Mouse (Mus musculus) left cerebral cortex, adult 18-20 months (tissue): ENCODE results near the gene Fzr1. TPM values are rescaled to one million over a fixed set of nuclear protein-coding genes. Genes with fewer than 3 reads are reported as not detected.

Experiments
- DNase-seq, 2 experiments: peaks; one replicate each; pipeline ENCODE4 v3.0.0; 2021 to 2022; ENCODE audit warnings: low spot score in 2 of 2, mixed read lengths in 1 of 2
- microRNA-seq, 2 experiments: library from miRNA; unstranded; fragments of <30 nt; microRNA quantifications; one replicate each; pipeline ENCODE4 v1.2.0; 2021
- total RNA-seq, 2 experiments: library from RNA; stranded (reverse); gene quantifications; 2 replicates each; pipeline ENCODE4 v1.2.3; 2021

Gene Fzr1
- total RNA-seq, 2 experiments from 2014 or later, result 71.1 to 72.1 TPM

DNA sequence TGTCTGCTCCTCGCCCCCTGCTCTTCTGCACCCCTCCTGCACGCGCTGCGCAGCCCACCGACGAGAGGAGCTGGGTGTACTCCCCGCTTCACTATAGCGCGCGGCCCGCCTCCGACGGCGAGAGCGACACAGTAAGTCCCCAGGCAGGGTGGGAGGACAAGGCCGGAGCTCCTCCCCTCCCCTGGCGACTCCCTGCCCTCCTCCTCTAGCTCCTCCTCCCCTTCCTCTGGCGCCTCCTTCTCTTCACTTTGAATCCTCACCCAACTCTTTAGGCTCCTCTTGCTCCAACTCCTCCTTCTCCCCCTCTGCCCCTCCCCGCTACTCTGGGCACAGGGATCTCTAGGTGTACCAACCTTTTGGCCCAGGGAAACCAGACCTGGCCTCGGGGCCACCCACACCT, 61.0 kb downstream of the Fzr1 start:
- no peak for DNase-seq

DNA sequence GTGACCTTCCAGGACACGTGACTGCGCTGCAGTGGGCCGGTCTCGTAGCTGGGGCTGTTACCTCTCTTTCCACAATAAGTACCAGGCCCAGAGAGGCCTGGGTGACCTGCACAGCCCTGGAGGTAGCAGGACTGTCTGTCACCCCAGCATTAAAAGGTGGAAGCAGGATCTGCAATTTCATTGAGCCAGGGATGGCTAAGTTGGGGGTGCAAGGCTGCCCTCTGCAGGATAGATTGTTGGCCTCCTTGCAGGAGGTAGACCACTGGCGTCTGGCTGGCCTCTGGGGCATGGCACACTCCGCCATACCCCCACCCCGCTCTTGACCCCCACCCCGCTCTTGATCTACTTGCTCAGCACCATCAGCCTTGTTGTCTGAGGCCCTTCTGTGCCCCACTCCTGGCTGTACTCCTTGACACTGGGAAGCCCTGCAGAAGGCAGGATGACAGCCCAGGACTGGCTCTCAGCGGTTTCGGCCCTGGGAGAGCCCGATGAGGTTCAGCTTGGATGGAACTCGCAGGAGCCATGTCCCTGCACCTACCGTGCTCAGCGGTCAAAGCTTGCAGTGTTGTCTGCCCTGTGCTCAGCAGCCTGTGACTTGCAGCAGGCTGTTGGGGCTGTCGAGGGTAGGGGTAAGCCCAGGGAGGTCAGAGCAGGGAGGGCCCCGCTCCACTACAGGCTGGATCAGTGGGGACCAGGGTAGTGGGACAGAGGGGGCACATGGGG, 61.8 kb downstream of the Fzr1 start:
- DNase-seq, result no peak

Small RNAs within 50 kb of the gene (microRNA-seq; reads per million reads assigned to microRNA genes)
- gene Mir1191b, result 0 to 0.25 reads per million in 2 experiments
- gene Mir6913, result 1.2 to 1.7 reads per million in 2 experiments

Other genes starting within 250 kb of the Fzr1 start
- gene Zbtb7a, start 243.3 kb downstream of the Fzr1 start, total RNA-seq, result 100 to 1,000 TPM; 135 to 137 TPM
- gene Pias4, start 210.6 kb downstream of the Fzr1 start, total RNA-seq, result 10 to 100 TPM; 27.8 to 28.8 TPM
- 100 to 1,000 TPM; 899 to 919 TPM for gene Eef2, start 201.9 kb downstream of the Fzr1 start, total RNA-seq
- 10 to 100 TPM; 77.4 to 80.3 TPM for gene Dapk3, start 195.5 kb downstream of the Fzr1 start, total RNA-seq
- gene 4930442H23Rik, start 194.7 kb downstream of the Fzr1 start, total RNA-seq, result not detected
- not detected for gene Nmrk2, start 176.5 kb downstream of the Fzr1 start, total RNA-seq
- 100 to 1,000 TPM; 197 to 204 TPM for gene Atcay, start 147.7 kb downstream of the Fzr1 start, total RNA-seq
- 10 to 100 TPM; 59.2 to 65.5 TPM for gene Zfr2, start 145.4 kb downstream of the Fzr1 start, total RNA-seq
- 100 to 1,000 TPM; 187 to 195 TPM for gene Matk, start 125.6 kb downstream of the Fzr1 start, total RNA-seq
- 10 to 100 TPM; 38.8 to 43.5 TPM for gene Mrpl54, start 111.6 kb downstream of the Fzr1 start, total RNA-seq
- 10 to 100 TPM; 36.7 to 42.7 TPM for gene Apba3, start 111.6 kb downstream of the Fzr1 start, total RNA-seq
- gene Tjp3, start 86.9 kb downstream of the Fzr1 start, total RNA-seq, result under 1 TPM; 0.16 to 0.23 TPM
- 100 to 1,000 TPM; 415 to 417 TPM for gene Pip5k1c, start 85.6 kb downstream of the Fzr1 start, total RNA-seq
- gene Cactin, start 57.4 kb downstream of the Fzr1 start, total RNA-seq, result 10 to 100 TPM; 30.5 to 34.6 TPM
- 1 to 10 TPM; 1.1 to 1.5 TPM for gene Tbxa2r, start 49.8 kb downstream of the Fzr1 start, total RNA-seq
- 1 to 10 TPM; 2.5 to 3.6 TPM for gene Gipc3, start 35.2 kb downstream of the Fzr1 start, total RNA-seq
- 10 to 100 TPM; 28.9 to 30.5 TPM for gene Hmg20b, start 28.0 kb downstream of the Fzr1 start, total RNA-seq
- 10 to 100 TPM; 38.1 to 42.0 TPM for gene Mfsd12, start 21.0 kb downstream of the Fzr1 start, total RNA-seq
- 1 to 10 TPM; 1.2 to 1.3 TPM for gene 4930404N11Rik, start 12.7 kb downstream of the Fzr1 start, total RNA-seq
- 10 to 100 TPM; 87.4 to 97.6 TPM for gene Dohh, start 5.9 kb upstream of the Fzr1 start, total RNA-seq
- 1 to 10 TPM; 3.1 to 3.8 TPM for gene Gm48551, start 6.0 kb upstream of the Fzr1 start, total RNA-seq
- 1 to 10 TPM; 2.7 to 2.8 TPM for gene Gm48552, start 10.5 kb upstream of the Fzr1 start, total RNA-seq
- gene Smim24, start 14.5 kb upstream of the Fzr1 start, total RNA-seq, result 1 to 10 TPM; 1.1 to 1.2 TPM
- gene Nfic, start 77.1 kb upstream of the Fzr1 start, total RNA-seq, result 10 to 100 TPM; 84.7 to 91.7 TPM
- 100 to 1,000 TPM; 242 to 259 TPM for gene Celf5, start 104.2 kb upstream of the Fzr1 start, total RNA-seq
- gene Ncln, start 117.9 kb upstream of the Fzr1 start, total RNA-seq, result 10 to 100 TPM; 68.1 to 85.1 TPM
- gene S1pr4, start 121.6 kb upstream of the Fzr1 start, total RNA-seq, result under 1 TPM; 0.58 to 0.82 TPM
- gene Gna15, start 145.7 kb upstream of the Fzr1 start, total RNA-seq, result 1 to 10 TPM; 2.6 to 3.5 TPM
- 100 to 1,000 TPM; 105 to 114 TPM for gene Gna11, start 166.7 kb upstream of the Fzr1 start, total RNA-seq
- gene Aes, start 181.0 kb upstream of the Fzr1 start, total RNA-seq, result 100 to 1,000 TPM; 700 to 737 TPM
- gene Tle2, start 196.0 kb upstream of the Fzr1 start, total RNA-seq, result 10 to 100 TPM; 41.3 to 42.4 TPM
- 10 to 100 TPM; 11.4 to 11.8 TPM for gene Tle6, start 222.6 kb upstream of the Fzr1 start, total RNA-seq
- gene BC025920, start 227.8 kb upstream of the Fzr1 start, total RNA-seq, result 1 to 10 TPM; 2.6 to 3.3 TPM
- gene Sirt6, start 249.3 kb upstream of the Fzr1 start, total RNA-seq, result 10 to 100 TPM; 26.2 to 26.6 TPM